Mouse (Mus musculus) layer of hippocampus, adult 2 months (tissue): ENCODE measurements at regions not wholly inside any gene's neighbourhood (a gene's known extent, or its start where the extent isn't known, plus 50 kb on each side); places are given as distances from the start of the nearest gene placed in this dataset.

Experiments
- DNase-seq, 2 experiments: peaks; one replicate each; pipeline ENCODE4 v3.0.0; 2022; ENCODE audit warnings: low spot score in 2 of 2
- H3K27ac ChIP-seq: fragments of 200-600 bp; 2 replicates; pipeline ENCODE4 v1.8.1; 2022
- H3K4me3 ChIP-seq: fragments of 200-600 bp; 2 replicates; pipeline ENCODE4 v1.8.1; 2022; ENCODE audit warnings: mild to moderate bottlenecking
- CTCF ChIP-seq: fragments of 200-600 bp; conservative IDR thresholded peaks from 2 replicates; pipeline ENCODE4 v1.8.1; 2022; ENCODE audit warnings: antibody characterized with exemption, mild to moderate bottlenecking, moderate library complexity
- microRNA-seq, 2 experiments: library from miRNA; unstranded; fragments of <30 nt; microRNA quantifications; one replicate each; pipeline ENCODE4 v1.2.0; 2021

- Histone ChIP-seq H3K27ac (peak overlapping the region; percentile 69; the same call in 1 of the 2 replicates), H3K4me3 (no peak overlapping the region)
- DNase-seq = no peak
- TF ChIP-seq CTCF = no peak
Observed at GRCm38 (mm10) chr8:109415906-109416305, 77.9 kb upstream of the Pmfbp1 start.

- TF ChIP-seq CTCF = no peak
- peak; percentile 17 to 56 for DNase-seq
- H3K27ac ChIP-seq = peak overlapping the region; percentile 69
- no peak overlapping the region for H3K4me3 ChIP-seq
Observed at GRCm38 (mm10) chr8:109416327-109417100, 77.3 kb upstream of the Pmfbp1 start.

DNA sequence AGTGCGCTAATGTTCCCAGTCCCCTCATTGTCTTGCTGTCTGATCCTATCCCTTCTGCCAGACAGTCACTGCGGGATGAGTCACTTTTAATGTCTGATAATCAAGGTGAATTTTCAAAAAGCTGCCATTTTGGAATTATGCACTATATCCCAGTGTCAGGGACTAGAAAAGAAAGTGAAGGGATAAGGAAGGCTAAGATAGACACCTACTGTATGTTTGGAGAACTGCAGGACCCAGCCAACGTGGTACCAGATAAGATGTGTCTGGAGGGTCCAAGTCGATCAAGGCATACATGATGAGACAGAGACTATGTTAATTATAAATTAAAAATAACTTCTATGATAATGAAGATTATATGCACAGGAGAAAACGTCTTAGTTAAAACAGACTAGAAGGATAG, 76.6 kb upstream of the Pmfbp1 start:
- H3K4me3 ChIP-seq = no peak overlapping the region
- peak; percentile 50 to 65 for DNase-seq
- TF ChIP-seq CTCF = peak; percentile 91
- peak overlapping the region; percentile 69 for H3K27ac ChIP-seq

GRCm38 (mm10) chr8:109417971-109418370, 75.9 kb upstream of the Pmfbp1 start:
- peak; percentile 59 for TF ChIP-seq CTCF
- peak overlapping the region; percentile 41 for H3K27ac ChIP-seq
- H3K4me3 ChIP-seq = no peak overlapping the region
- DNase-seq = peak in 1 of 2 experiments; percentile 29

GRCm38 (mm10) chr8:109419029-109419596, 74.7 kb upstream of the Pmfbp1 start:
- Histone ChIP-seq H3K27ac (peak overlapping the region; percentile 77), H3K4me3 (no peak overlapping the region)
- TF ChIP-seq CTCF = no peak
- DNase-seq = peak; percentile 42 to 66

DNA sequence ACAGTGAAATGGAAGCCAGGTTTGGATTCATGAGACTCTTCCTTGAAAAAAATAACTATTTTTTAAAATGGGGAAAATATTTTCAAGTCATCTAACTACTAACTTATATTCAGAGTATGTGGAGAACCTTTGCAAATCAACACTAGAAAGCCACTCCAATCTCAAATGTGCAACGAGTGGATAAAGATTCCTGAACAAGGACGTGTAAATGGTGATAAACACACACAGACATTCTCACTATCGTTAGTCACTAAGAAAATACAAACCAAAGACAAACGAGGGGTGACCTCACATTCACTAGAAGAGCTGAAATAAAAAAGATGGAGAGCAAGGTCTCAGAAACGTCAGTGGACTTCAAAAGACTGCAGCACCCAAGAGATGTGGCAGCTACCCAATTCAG, 69.8 kb upstream of the Pmfbp1 start:
- no peak overlapping the region for H3K27ac ChIP-seq
- H3K4me3 ChIP-seq = no peak overlapping the region
- no peak for TF ChIP-seq CTCF
- DNase-seq = no peak

GRCm38 (mm10) chr8:109428551-109428950, 65.3 kb upstream of the Pmfbp1 start:
- no peak for DNase-seq
- Histone ChIP-seq H3K4me3 (no peak overlapping the region), H3K27ac (no peak overlapping the region)
- TF ChIP-seq CTCF = no peak

GRCm38 (mm10) chr8:109434538-109434937, 59.3 kb upstream of the Pmfbp1 start:
- DNase-seq = no peak
- Histone ChIP-seq H3K27ac (no peak overlapping the region), H3K4me3 (no peak overlapping the region)
- no peak for TF ChIP-seq CTCF

DNA sequence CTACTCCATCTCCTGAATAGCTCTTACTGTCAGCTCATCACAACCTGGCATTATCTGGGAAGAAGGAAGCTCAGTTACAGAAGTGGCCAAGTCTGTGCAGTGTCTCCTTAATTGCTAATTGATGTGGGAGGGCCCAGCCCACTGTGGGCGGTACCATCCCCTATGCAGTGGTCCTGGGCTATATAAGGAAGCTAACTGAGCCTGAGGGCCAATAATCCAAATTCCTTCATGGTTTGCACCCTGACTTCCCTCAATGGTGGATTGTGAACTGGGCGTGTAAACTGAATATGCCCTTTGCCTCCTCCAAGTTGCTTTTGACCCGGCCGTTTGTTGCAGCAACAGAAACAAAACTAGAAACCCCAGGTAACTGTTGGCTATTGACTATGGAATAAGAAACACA, 57.8 kb upstream of the Pmfbp1 start:
- no peak for DNase-seq
- no peak overlapping the region for H3K4me3 ChIP-seq
- no peak overlapping the region for H3K27ac ChIP-seq
- no peak for TF ChIP-seq CTCF

GRCm38 (mm10) chr8:109436830-109437567, 56.8 kb upstream of the Pmfbp1 start:
- no peak overlapping the region for H3K27ac ChIP-seq
- H3K4me3 ChIP-seq = peak overlapping the region; percentile 51
- DNase-seq = peak in 1 of 2 experiments; percentile 41
- TF ChIP-seq CTCF = no peak

GRCm38 (mm10) chr8:109438531-109438930, 55.3 kb upstream of the Pmfbp1 start:
- Histone ChIP-seq H3K4me3 (no peak overlapping the region), H3K27ac (no peak overlapping the region)
- no peak for DNase-seq
- TF ChIP-seq CTCF = no peak

Small RNA genes lying in the stretch of these regions (microRNA-seq; reads per million reads assigned to microRNA genes)
- gene Gm23163 = 0 reads per million in 2 experiments
